Mouse (Mus musculus) thymus, adult 2 months (tissue): Measurements from ENCODE around the gene Tlr4. TPM values are rescaled to one million over a fixed set of nuclear protein-coding genes. Genes with fewer than 3 reads are reported as not detected.

Source experiments
- DNase-seq: peaks from one replicate; pipeline ENCODE4 v3.0.0; 2021
- H3K27ac ChIP-seq: fragments of 200-500 bp; 2 replicates; pipeline ENCODE4 v1.5.1; 2012; ENCODE audit warnings: low read length, control low read depth; ENCODE audit not compliant: control insufficient read depth, insufficient read depth
- H3K27me3 ChIP-seq: fragments of 200-500 bp; 2 replicates; pipeline ENCODE4 v1.6.1; 2012; ENCODE audit warnings: mild to moderate bottlenecking, low read length, moderate library complexity, mixed read lengths; ENCODE audit not compliant: control insufficient read depth, insufficient read depth
- H3K36me3 ChIP-seq: fragments of 200-500 bp; 2 replicates; pipeline ENCODE4 v1.6.1; 2012; ENCODE audit warnings: mild to moderate bottlenecking, low read length, moderate library complexity; ENCODE audit not compliant: control insufficient read depth, insufficient read depth
- H3K4me1 ChIP-seq: fragments of 200-500 bp; replicated peaks from 2 replicates; pipeline ENCODE4 v1.6.1; 2012; ENCODE audit warnings: low read length; ENCODE audit not compliant: control insufficient read depth, insufficient read depth
- H3K4me3 ChIP-seq: fragments of 200-500 bp; 2 replicates; pipeline ENCODE4 v1.5.1; 2012; ENCODE audit warnings: mild to moderate bottlenecking, low read length, control low read depth, moderate library complexity; ENCODE audit not compliant: control insufficient read depth, insufficient read depth
- CTCF ChIP-seq: fragments of 200-500 bp; IDR thresholded peaks from 2 replicates; pipeline ENCODE4 v1.5.1; 2012; ENCODE audit warnings: mild to moderate bottlenecking, control low read depth, low read length, moderate library complexity, borderline replicate concordance; ENCODE audit not compliant: control insufficient read depth, poor library complexity, insufficient read depth; ENCODE audit errors: extremely low read depth
- POLR2A ChIP-seq: fragments of 200-500 bp; IDR thresholded peaks from 2 replicates; pipeline ENCODE4 v1.6.1; 2012; ENCODE audit warnings: mild to moderate bottlenecking, low read length, control low read depth, moderate library complexity; ENCODE audit not compliant: control insufficient read depth, poor library complexity, insufficient read depth; ENCODE audit errors: extremely low read depth
- WGBS: fragments of 180-500 bp; shearing (Covaris S2); methylation state at CpG from one replicate; pipeline ENCODE4 v1.1.7; 2018; 5-methylcytosine and 5-hydroxymethylcytosine counted together
- polyA plus RNA-seq: library from polyadenylated mRNA; depleted of rRNA; stranded (reverse); fragments of >200 nt; gene quantifications from 2 replicates; pipeline ENCODE4 v1.2.3, GENCODE M21; 2012

Gene Tlr4
- polyA plus RNA-seq, 1 experiment: 0.69 TPM

GRCm38 (mm10) chr4:66883264-66883663, 55.9 kb downstream of the Tlr4 start:
- WGBS: 93% methylated on average over 5 of the region's 5 CpGs
- H3K4me1 ChIP-seq: no peaks in the 10 kb centered on the region
- TF ChIP-seq POLR2A: no peak
- no peak for TF ChIP-seq CTCF
- no peaks in the 10 kb centered on the region for H3K36me3 ChIP-seq
- DNase-seq: no peak
- H3K4me3 ChIP-seq: no peak overlapping the region
- H3K27ac ChIP-seq: no peak overlapping the region
- no peaks in the 10 kb centered on the region for H3K27me3 ChIP-seq

- TF ChIP-seq CTCF (no peak), POLR2A (no peak)
Measured at GRCm38 (mm10) chr4:66894547-66894946, 67.2 kb downstream of the Tlr4 start.

GRCm38 (mm10) chr4:66894981-66895380, 67.6 kb downstream of the Tlr4 start:
- Histone ChIP-seq H3K27me3 (no peaks in the 10 kb centered on the region), H3K4me3 (no peak overlapping the region), H3K27ac (no peak overlapping the region), H3K4me1 (no peaks in the 10 kb centered on the region), H3K36me3 (no peaks in the 10 kb centered on the region)
- WGBS: 80% methylated on average over 7 of the region's 7 CpGs
- TF ChIP-seq POLR2A (no peak), CTCF (no peak)
- DNase-seq: no peak

More at GRCm38 (mm10) chr4:66894547-66894946, 67.2 kb downstream of the Tlr4 start:
- 48% methylated on average over 2 of the region's 2 CpGs for WGBS
- H3K27me3 ChIP-seq: no peaks in the 10 kb centered on the region
- no peak overlapping the region for H3K27ac ChIP-seq
- no peaks in the 10 kb centered on the region for H3K4me1 ChIP-seq
- H3K36me3 ChIP-seq: no peaks in the 10 kb centered on the region
- DNase-seq: no peak
- no peak overlapping the region for H3K4me3 ChIP-seq

- no peak for TF ChIP-seq POLR2A
- no peaks in the 10 kb centered on the region for H3K36me3 ChIP-seq
- no peak for DNase-seq
- H3K27ac ChIP-seq: no peak overlapping the region
- H3K4me3 ChIP-seq: no peak overlapping the region
- H3K4me1 ChIP-seq: no peaks in the 10 kb centered on the region
- no peaks in the 10 kb centered on the region for H3K27me3 ChIP-seq
Measured at GRCm38 (mm10) chr4:66900126-66900525, 72.7 kb downstream of the Tlr4 start.

GRCm38 (mm10) chr4:66901498-66901897, 74.1 kb downstream of the Tlr4 start:
- no peak for TF ChIP-seq CTCF
- TF ChIP-seq POLR2A: no peak
- DNase-seq: no peak
- Histone ChIP-seq H3K27ac (no peak overlapping the region), H3K4me3 (no peak overlapping the region), H3K36me3 (no peaks in the 10 kb centered on the region), H3K4me1 (no peaks in the 10 kb centered on the region), H3K27me3 (no peaks in the 10 kb centered on the region)

GRCm38 (mm10) chr4:66908376-66908775, 81.0 kb downstream of the Tlr4 start:
- Histone ChIP-seq H3K27me3 (no peaks in the 10 kb centered on the region), H3K4me1 (no peaks in the 10 kb centered on the region), H3K36me3 (no peaks in the 10 kb centered on the region), H3K27ac (no peak overlapping the region), H3K4me3 (no peak overlapping the region)
- DNase-seq: no peak
- TF ChIP-seq CTCF (no peak), POLR2A (no peak)

GRCm38 (mm10) chr4:66919630-66920372, 92.4 kb downstream of the Tlr4 start:
- H3K4me1 ChIP-seq: no peaks in the 10 kb centered on the region
- TF ChIP-seq CTCF: no peak
- no peak for TF ChIP-seq POLR2A
- no peak for DNase-seq
- WGBS: 93% methylated on average over 3 of the region's 3 CpGs
- no peaks in the 10 kb centered on the region for H3K36me3 ChIP-seq
- no peaks in the 10 kb centered on the region for H3K27me3 ChIP-seq
- no peak overlapping the region for H3K27ac ChIP-seq
- H3K4me3 ChIP-seq: no peak overlapping the region
